Mouse (Mus musculus) C2C12 (cell line): ENCODE results near the gene Trp53i11.

ENCODE experiments used
- CTCF ChIP-seq: IDR thresholded peaks from one replicate; pipeline ENCODE4 v1.5.1; 2011; ENCODE audit not compliant: control insufficient read depth, insufficient read depth, insufficient read length
- MAX ChIP-seq: IDR thresholded peaks from one replicate; pipeline ENCODE4 v1.6.1; 2011; ENCODE audit warnings: mild to moderate bottlenecking, control low read depth
- USF1 ChIP-seq: IDR thresholded peaks from one replicate; pipeline ENCODE4 v1.6.1; 2011; ENCODE audit warnings: low read depth, mild to moderate bottlenecking, control low read depth, moderate library complexity

- no peak for TF ChIP-seq MAX
- no peak for TF ChIP-seq CTCF
- no peak for TF ChIP-seq USF1
Measured at GRCm38 (mm10) chr2:93238864-93239263, 51.5 kb downstream of the Trp53i11 start.
